Mouse (Mus musculus): ENCODE results near the gene Clca1.

DNA sequence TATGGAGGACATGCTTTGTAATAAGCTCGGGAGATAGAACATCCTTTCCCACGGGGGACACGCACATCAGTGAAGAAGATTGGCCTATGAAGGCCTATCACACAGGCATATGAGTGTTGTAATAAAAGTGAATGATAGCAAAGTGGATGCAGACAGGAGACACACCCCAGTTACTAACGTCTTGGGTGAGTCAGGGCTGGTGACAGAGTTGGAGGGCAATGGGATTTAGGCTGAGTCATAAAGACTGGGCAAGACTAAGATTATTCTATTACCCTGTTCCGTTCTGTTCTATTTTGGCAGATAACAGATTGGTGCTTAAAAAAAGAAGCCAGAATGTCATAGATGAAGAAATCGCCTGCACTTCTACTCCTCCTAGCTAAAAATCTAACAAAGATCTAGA is 52.0 kb downstream of the Clca1 start:
- TF ChIP-seq CTCF (conservative IDR thresholded peaks at IDR 0.05; ENCODE audit: low read length) (no peak), NANOG (IDR thresholded peaks at IDR 0.05; ENCODE audit: borderline replicate concordance, low read length) (no peak), POU5F1 (IDR thresholded peaks at IDR 0.05; ENCODE audit: borderline replicate concordance, low read length) (no peak)

Data from E14TG2a.4 (cell line).